Mouse (Mus musculus) myocyte (in vitro differentiated cells): Measurements from ENCODE around the gene Npr2. TPM values are rescaled to one million over a fixed set of nuclear protein-coding genes. Genes with fewer than 3 reads are reported as not detected.

Source experiments
- H3K27me3 ChIP-seq: one replicate; pipeline ENCODE4 v1.6.1; 2011; ENCODE audit not compliant: control insufficient read depth, insufficient read depth, insufficient read length
- H3K36me3 ChIP-seq: one replicate; pipeline ENCODE4 v1.6.1; 2011; ENCODE audit not compliant: control insufficient read depth, insufficient read depth
- H3K4me2 ChIP-seq: one replicate; pipeline ENCODE4 v1.6.1; 2011; ENCODE audit warnings: low read depth, control low read depth
- H3K4me3 ChIP-seq: one replicate; pipeline ENCODE4 v1.5.1; 2011; ENCODE audit warnings: mild to moderate bottlenecking, control low read depth, moderate library complexity
- H3K79me2 ChIP-seq: one replicate; pipeline ENCODE4 v1.6.1; 2011; ENCODE audit not compliant: control insufficient read depth, insufficient read depth
- H3ac ChIP-seq: one replicate; pipeline ENCODE4 v1.6.1; 2011; ENCODE audit not compliant: control insufficient read depth, insufficient read length
- CEBPB ChIP-seq: IDR thresholded peaks from 2 replicates; pipeline ENCODE4 v1.6.1; 2011; ENCODE audit warnings: mild to moderate bottlenecking, moderate library complexity; ENCODE audit not compliant: poor library complexity, insufficient read depth, severe bottlenecking
- E2F4 ChIP-seq: IDR thresholded peaks from one replicate; pipeline ENCODE4 v1.6.1; 2011; ENCODE audit warnings: mild to moderate bottlenecking, control low read depth, moderate library complexity; ENCODE audit not compliant: insufficient read depth
- MAX ChIP-seq: IDR thresholded peaks from one replicate; pipeline ENCODE4 v1.6.1; 2011; ENCODE audit warnings: low read depth, mild to moderate bottlenecking, control low read depth
- MYOD1 ChIP-seq, 3 experiments: IDR thresholded peaks; one replicate each; pipeline ENCODE4 v1.6.1; 2011; ENCODE audit warnings: control low read depth in 2 of 3, low read depth in 2 of 3, mild to moderate bottlenecking in 2 of 3, moderate library complexity in 1 of 3; ENCODE audit not compliant: insufficient read length in 2 of 3, control insufficient read depth in 1 of 3
- MYOG ChIP-seq, 3 experiments: IDR thresholded peaks; one replicate each; pipeline ENCODE4 v1.6.1; 2011; ENCODE audit warnings: control low read depth in 2 of 3, low read depth in 2 of 3, mild to moderate bottlenecking in 2 of 3; ENCODE audit not compliant: insufficient read length in 2 of 3, control insufficient read depth in 1 of 3, insufficient read depth in 1 of 3
- POLR2A ChIP-seq: IDR thresholded peaks from one replicate; pipeline ENCODE4 v1.6.1; 2011; ENCODE audit warnings: low read depth, mild to moderate bottlenecking, control low read depth, moderate library complexity; ENCODE audit not compliant: insufficient read length
- POLR2AphosphoS2 ChIP-seq: IDR thresholded peaks from one replicate; pipeline ENCODE4 v1.6.1; 2011; ENCODE audit warnings: low read depth, control low read depth; ENCODE audit not compliant: insufficient read length
- REST ChIP-seq: IDR thresholded peaks from one replicate; pipeline ENCODE4 v1.6.1; 2011; ENCODE audit warnings: mild to moderate bottlenecking, control low read depth, moderate library complexity; ENCODE audit not compliant: insufficient read depth, insufficient read length
- SRF ChIP-seq: IDR thresholded peaks from one replicate; pipeline ENCODE4 v1.6.1; 2011; ENCODE audit warnings: low read depth; ENCODE audit not compliant: control insufficient read depth, insufficient read length
- TCF12 ChIP-seq: IDR thresholded peaks from one replicate; pipeline ENCODE4 v1.6.1; 2011; ENCODE audit warnings: mild to moderate bottlenecking, control low read depth; ENCODE audit not compliant: poor library complexity, insufficient read depth, severe bottlenecking
- TCF3 ChIP-seq: IDR thresholded peaks from one replicate; pipeline ENCODE4 v1.6.1; 2011; ENCODE audit warnings: low read depth, control low read depth; ENCODE audit not compliant: insufficient read length
- USF1 ChIP-seq: IDR thresholded peaks from one replicate; pipeline ENCODE4 v1.6.1; 2011; ENCODE audit warnings: low read depth, mild to moderate bottlenecking, control low read depth, moderate library complexity
- polyA plus RNA-seq: library from polyadenylated mRNA; unstranded; fragments of >200 nt; fragmentation: generic; extraction: Trizol; gene quantifications from one replicate; pipeline ENCODE4 v1.2.1, GENCODE M21; 2012; ENCODE audit warnings: missing spikeins

The Npr2 gene
- polyA plus RNA-seq, 1 experiment, result 9.1 TPM

DNA sequence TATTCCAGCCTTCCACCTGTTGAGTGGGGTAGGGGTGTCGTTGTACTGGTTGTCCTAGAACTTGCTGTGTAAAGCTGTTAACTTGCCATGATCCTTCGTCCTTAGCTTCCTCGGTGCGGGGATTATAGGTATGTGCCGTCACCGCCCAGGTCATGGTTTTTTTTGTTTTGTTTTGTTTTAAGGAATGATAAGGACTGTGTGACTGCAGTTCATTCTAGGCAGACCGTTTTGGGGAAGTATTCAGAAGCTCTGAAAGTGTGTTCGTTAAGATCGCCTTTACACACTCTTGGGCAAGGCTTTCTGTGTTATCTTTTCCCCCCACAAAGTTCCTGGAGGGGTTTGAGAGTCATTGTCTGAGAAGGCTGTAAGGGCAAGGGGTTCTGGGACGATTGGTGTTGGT, 19.2 kb upstream of the Npr2 start:
- H3ac ChIP-seq, result no peak overlapping the region
- TF ChIP-seq MAX (no peak), POLR2A (no peak), CEBPB (no peak), REST (no peak), MYOD1 (IDR thresholded peaks at IDR 0.05; ENCODE audit: control insufficient read depth in 1 of 3, insufficient read length in 2 of 3, low read depth in 2 of 3) (no peak), TCF3 (no peak), SRF (no peak), POLR2AphosphoS2 (no peak), E2F4 (no peak)
- no peaks in the 10 kb centered on the region for H3K79me2 ChIP-seq
- no peak overlapping the region for H3K4me3 ChIP-seq
- H3K36me3 ChIP-seq, result no peaks in the 10 kb centered on the region
- peaks cover 15% of the 10 kb centered on the region for H3K27me3 ChIP-seq
- H3K4me2 ChIP-seq, result no peak overlapping the region

DNA sequence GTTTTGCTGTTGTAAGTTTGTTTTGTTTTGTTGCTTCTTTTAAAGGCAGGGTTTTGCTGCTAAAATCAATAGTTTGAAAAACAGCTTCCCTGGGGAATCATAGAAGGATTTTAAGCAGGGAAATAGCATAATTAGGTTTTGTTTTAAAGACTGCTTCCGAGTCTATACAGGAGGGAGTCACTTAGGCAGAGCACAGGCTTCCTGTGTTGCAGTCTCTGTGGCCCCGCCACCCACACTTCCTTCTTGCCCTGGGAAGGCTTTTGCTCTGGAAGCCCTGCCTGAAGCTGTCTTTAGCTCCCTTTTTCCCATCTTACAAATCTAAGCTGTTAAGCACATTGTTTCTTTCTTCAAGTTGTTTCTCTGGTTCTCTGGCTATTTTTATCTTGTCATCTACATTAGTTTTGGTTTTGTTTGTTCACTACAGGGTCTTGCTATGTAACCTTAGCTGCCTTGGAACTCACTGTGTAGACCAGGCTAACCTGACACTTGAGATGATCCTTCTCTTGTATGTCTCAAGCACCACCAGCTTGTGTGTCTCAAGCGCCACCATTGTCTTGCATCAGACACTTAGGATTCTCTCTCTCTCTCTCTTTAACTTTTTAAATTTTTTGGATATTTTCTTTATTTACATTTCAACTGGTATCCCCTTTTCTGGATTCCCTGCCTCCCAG, 18.5 kb upstream of the Npr2 start:
- Histone ChIP-seq H3ac (no peak overlapping the region), H3K27me3 (peaks cover 15% of the 10 kb centered on the region), H3K36me3 (no peaks in the 10 kb centered on the region), H3K4me2 (no peak overlapping the region), H3K79me2 (no peaks in the 10 kb centered on the region), H3K4me3 (no peak overlapping the region)
- TF ChIP-seq POLR2AphosphoS2 (no peak), MYOD1 (IDR thresholded peaks at IDR 0.05; ENCODE audit: control insufficient read depth in 1 of 3, insufficient read length in 2 of 3, low read depth in 2 of 3) (no peak), REST (no peak), SRF (no peak), CEBPB (no peak), TCF12 (no peak), E2F4 (no peak), MAX (no peak), POLR2A (no peak), MYOG (IDR thresholded peaks at IDR 0.05; ENCODE audit: control insufficient read depth in 1 of 3, insufficient read depth in 1 of 3, insufficient read length in 2 of 3, low read depth in 2 of 3) (no peak)

DNA sequence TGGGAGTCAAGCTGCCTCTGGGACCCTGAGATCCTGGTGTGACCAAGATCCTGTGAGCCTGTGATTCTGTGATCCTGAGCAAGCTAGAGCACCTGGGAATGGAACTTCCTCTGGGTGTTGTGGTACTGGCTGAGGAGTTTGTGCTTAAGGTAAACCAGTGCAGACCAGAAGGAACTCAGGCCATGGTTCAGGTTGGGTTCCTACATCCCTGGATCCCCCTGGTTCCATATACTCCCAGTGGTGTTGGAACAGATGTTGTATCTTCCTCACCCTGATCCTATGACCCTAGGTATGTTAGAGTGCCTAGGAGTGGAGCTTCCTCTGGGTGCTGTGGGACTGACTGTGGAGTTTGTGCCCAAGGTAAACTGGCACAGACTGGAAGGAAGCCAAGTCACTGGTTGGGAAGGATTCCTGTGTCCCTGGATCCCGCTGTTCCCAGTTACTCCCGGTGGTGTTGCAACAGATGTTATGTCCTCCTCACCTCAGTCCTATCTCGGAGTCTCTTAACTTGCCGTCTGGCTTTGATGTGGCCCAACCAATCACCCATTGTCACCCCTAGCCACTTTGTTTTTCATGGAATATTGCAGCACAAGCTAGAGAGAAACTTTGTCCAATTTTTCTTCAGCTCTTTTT, 11.5 kb upstream of the Npr2 start:
- TF ChIP-seq REST, result no peak
- no peak for TF ChIP-seq CEBPB
- no peak for TF ChIP-seq POLR2A
- TF ChIP-seq MAX, result no peak
- TF ChIP-seq SRF, result no peak
- TF ChIP-seq MYOG (IDR thresholded peaks at IDR 0.05; ENCODE audit: control insufficient read depth in 1 of 3, insufficient read depth in 1 of 3, insufficient read length in 2 of 3, low read depth in 2 of 3), result no peak
- no peak for TF ChIP-seq TCF3
- no peak for TF ChIP-seq TCF12
- no peak for TF ChIP-seq POLR2AphosphoS2
- no peak for TF ChIP-seq E2F4
- no peak for TF ChIP-seq USF1
- TF ChIP-seq MYOD1 (IDR thresholded peaks at IDR 0.05; ENCODE audit: control insufficient read depth in 1 of 3, insufficient read length in 2 of 3, low read depth in 2 of 3), result no peak
- H3K4me3 ChIP-seq, result no peak overlapping the region

DNA sequence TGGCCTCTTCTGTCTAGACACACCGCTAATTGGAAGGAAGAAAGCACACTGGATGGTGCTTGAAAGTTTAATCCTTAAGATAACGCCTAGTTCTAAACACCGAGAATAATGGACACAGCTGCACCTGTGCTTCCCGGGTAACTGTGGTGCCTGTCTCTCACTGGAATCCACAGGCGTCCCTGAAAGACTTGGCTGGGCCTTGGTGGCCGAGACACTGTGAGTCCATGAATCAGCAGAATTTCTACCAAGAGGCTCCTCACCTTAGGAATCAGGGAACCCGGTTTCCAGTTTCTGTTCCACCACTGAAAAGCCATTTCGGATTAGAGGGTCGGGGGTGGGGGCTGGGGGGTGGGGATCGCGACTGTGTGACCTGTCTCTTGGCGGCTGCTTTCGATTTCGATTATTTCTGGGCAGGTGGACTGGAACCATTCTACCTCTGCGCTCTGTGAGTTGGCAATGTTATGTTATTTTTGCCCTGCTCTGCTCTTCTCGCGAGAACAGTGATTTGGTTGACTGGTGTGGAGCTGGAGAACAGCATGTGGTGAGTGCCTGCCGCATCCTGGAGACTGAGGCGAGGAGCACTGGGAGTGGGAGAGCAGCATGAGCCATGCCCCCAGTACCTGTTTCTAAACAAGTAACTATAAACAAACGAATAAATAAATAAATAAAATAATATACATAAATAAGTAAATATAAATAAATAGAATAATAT, 2.5 kb upstream of the Npr2 start:
- no peak for TF ChIP-seq E2F4
- no peak for TF ChIP-seq REST
- TF ChIP-seq USF1, result no peak
- TF ChIP-seq MAX, result no peak
- no peak for TF ChIP-seq TCF12
- TF ChIP-seq POLR2A, result no peak
- H3K36me3 ChIP-seq, result no peaks in the 10 kb centered on the region
- no peak overlapping the region for H3ac ChIP-seq
- no peak overlapping the region for H3K4me2 ChIP-seq
- no peak overlapping the region for H3K4me3 ChIP-seq
- H3K79me2 ChIP-seq, result no peaks in the 10 kb centered on the region
- no peaks in the 10 kb centered on the region for H3K27me3 ChIP-seq

More for the DNA sequence above, 11.5 kb upstream of the Npr2 start:
- H3K36me3 ChIP-seq, result no peaks in the 10 kb centered on the region
- H3K27me3 ChIP-seq, result no peaks in the 10 kb centered on the region
- no peak overlapping the region for H3K4me2 ChIP-seq
- H3K79me2 ChIP-seq, result no peaks in the 10 kb centered on the region
- no peak overlapping the region for H3ac ChIP-seq
